Mouse (Mus musculus) kidney, postnatal 4 days (tissue): ENCODE results near the gene Gnl1.
A peak's percentile ranks its signal among the peaks of the same experiment; 100 is the strongest.
"Not testable (repeated sequence)": the region's sequence is repeated elsewhere in the genome, so short reads cannot be mapped to it uniquely, and the experiment has no call there.

ENCODE experiments used
- DNase-seq, 2 experiments: peaks; one replicate each; pipeline ENCODE4 v3.0.0; 2021; ENCODE audit warnings: mixed read lengths in 2 of 2

The Gnl1 gene

GRCm38 (mm10) chr17:35979401-35980362 lies at the start of gene Gnl1, which contains the start of gene Prr3:
Gene Gnl1 (plus strand): TSS chr17:35979851.
Gene Prr3 (minus strand): TSS chr17:35980236.
- DNase-seq: peak; percentile 93 to 96

GRCm38 (mm10) chr17:35930627-35931026 lies 49.0 kb upstream of the Gnl1 start:
- DNase-seq: no peak

DNA sequence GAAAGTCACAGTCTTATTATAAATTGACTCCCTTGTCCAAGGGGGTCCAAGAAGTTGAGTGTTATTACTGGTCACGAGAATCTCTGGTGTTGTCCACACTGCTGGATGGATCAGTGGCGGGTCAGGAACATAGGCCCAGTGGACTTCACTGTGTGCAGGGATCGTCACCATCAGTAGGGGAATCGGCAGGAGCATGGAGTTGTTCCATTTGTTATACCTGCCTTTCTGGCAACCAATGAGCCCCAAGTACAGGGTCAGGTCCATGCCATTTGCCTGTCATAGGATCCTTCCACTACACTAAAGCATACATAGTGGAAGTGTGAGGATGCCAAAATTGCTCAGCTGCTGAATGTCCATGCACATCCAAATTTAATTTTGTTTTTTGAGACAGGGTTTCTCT lies 47.0 kb upstream of the Gnl1 start:
- no peak for DNase-seq

DNA sequence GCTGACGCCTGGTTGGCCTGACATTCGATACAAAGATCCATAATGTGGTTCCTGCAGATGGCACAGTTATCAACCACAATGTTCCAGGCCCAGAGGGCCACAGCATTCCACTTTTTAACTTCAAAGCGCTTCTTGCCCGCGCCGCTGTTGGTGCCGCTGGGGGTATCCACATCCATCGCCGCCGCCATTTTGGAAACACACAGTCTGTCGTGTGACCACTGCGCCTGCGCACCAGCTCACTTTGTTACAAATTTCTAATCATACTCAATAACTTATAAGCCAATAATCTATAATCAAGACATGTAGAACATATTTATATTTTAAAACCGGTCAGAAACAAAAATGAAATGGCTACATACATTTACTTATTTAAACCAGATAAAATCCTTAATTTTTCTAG lies 43.9 kb upstream of the Gnl1 start:
- DNase-seq: not testable (repeated sequence)

GRCm38 (mm10) chr17:35937700-35938348 lies 41.8 kb upstream of the Gnl1 start:
- DNase-seq: peak; percentile 41 to 64

- DNase-seq: no peak
Observed at GRCm38 (mm10) chr17:35939108-35939507, 40.5 kb upstream of the Gnl1 start.

DNA sequence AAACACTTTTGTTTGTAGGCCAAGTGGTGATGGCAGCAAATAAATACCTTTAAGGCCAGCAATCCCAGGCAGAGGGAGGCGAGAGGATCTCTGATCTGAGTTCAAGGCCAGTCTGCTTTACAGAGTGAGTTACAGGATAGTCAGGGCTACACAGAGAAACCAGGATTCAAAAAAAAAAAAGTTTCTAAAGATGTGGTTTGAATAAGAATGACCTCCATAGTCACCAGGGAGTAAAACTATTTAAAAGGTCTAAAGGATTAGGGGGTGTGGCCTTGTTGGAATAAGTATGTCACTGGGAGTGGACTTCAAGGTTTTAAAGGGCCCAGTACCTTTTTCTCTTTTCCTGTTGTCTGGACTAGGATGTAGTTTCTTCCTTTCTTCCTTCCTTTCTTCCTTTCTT lies 39.7 kb upstream of the Gnl1 start:
- DNase-seq: no peak

DNA sequence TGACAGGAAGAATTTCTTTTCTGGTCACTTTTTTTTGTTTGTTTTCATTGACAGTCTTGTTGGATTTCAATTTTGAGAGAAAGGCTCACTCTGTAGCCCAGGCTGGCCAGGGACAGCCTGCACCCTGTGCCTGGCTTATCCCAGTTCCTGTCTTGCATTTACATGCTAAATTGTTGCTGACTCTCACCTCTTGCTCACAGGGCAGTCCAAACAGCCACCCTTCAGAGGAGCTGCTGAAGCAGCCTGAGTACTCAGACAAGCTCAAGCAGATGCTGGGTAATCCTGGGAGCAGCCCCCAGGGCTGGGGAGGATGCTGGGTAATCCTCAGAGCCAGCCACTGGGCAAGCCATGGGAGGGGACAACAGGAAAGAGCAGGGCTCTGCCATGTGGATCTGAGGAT lies 28.7 kb upstream of the Gnl1 start:
- DNase-seq: not testable (repeated sequence)

- DNase-seq: not testable (repeated sequence)
Observed at GRCm38 (mm10) chr17:35952559-35952958, 27.1 kb upstream of the Gnl1 start.

GRCm38 (mm10) chr17:35954665-35955064 lies 25.0 kb upstream of the Gnl1 start:
- DNase-seq: no peak

- no peak for DNase-seq
Observed at GRCm38 (mm10) chr17:35958533-35959223, 21.0 kb upstream of the Gnl1 start.

DNA sequence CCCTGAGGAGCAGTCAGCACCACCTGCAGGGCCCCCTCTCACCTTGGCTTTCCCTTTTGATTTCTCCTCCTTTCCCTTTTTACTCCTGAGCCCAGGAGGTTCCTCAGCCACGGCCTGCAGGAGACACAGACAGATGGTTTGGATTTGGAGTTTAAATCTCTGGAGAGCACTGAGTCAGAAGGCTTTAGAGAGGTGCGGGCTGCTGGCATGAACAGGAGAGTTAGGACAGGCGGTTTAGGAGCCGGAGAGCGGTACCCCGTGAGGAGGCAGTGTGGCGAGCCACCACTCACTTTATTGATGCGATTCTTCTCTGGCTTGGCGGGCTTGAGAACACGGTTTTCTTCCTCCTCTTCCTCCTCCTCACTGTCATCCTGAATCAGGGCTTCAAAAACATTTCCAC lies 16.4 kb upstream of the Gnl1 start:
- DNase-seq: no peak

- no peak for DNase-seq
Observed at GRCm38 (mm10) chr17:35967621-35968020, 12.0 kb upstream of the Gnl1 start.

- peak; percentile 100 for DNase-seq
Observed at GRCm38 (mm10) chr17:35969418-35970389, 9.9 kb upstream of the Gnl1 start, which contains the start of gene Abcf1. Gene Abcf1 (minus strand): TSS chr17:35969761.

- no peak for DNase-seq
Observed at GRCm38 (mm10) chr17:35972131-35972530, 7.5 kb upstream of the Gnl1 start.

GRCm38 (mm10) chr17:35978811-35979400 lies 745 bp upstream of the Gnl1 start:
- DNase-seq: peak; percentile 87 to 93

- peak; percentile 69 to 78 for DNase-seq
Observed at GRCm38 (mm10) chr17:35980363-35980754, 708 bp downstream of the Gnl1 start.

- no peak for DNase-seq
Observed at GRCm38 (mm10) chr17:35981776-35982175, 2.1 kb downstream of the Gnl1 start.

GRCm38 (mm10) chr17:35991781-35992180 lies 12.1 kb downstream of the Gnl1 start:
- DNase-seq: peak; percentile 39 to 50

- DNase-seq: peak; percentile 84 to 86
Observed at GRCm38 (mm10) chr17:35993675-35994074, 14.0 kb downstream of the Gnl1 start.

GRCm38 (mm10) chr17:35994175-35994878 lies 14.7 kb downstream of the Gnl1 start:
- DNase-seq: peak; percentile 80 to 86
